Mouse (Mus musculus) liver, adult 2 months (tissue): ENCODE results near the gene Srpk3.

Source experiments
- CTCF ChIP-seq: fragments of 200-500 bp; IDR thresholded peaks from 2 replicates; pipeline ENCODE4 v1.5.1; 2011; ENCODE audit warnings: low read depth, low read length, control low read depth
- POLR2A ChIP-seq: fragments of 200-500 bp; IDR thresholded peaks from 2 replicates; pipeline ENCODE4 v1.6.1; 2011; ENCODE audit warnings: low read length, control low read depth; ENCODE audit not compliant: insufficient read depth; ENCODE audit errors: extremely low read depth

GRCm38 (mm10) chrX:73774802-73775483 is 738 bp downstream of the Srpk3 start:
- TF ChIP-seq CTCF (no peak), POLR2A (no peak)
